In the genomic region with DNA sequence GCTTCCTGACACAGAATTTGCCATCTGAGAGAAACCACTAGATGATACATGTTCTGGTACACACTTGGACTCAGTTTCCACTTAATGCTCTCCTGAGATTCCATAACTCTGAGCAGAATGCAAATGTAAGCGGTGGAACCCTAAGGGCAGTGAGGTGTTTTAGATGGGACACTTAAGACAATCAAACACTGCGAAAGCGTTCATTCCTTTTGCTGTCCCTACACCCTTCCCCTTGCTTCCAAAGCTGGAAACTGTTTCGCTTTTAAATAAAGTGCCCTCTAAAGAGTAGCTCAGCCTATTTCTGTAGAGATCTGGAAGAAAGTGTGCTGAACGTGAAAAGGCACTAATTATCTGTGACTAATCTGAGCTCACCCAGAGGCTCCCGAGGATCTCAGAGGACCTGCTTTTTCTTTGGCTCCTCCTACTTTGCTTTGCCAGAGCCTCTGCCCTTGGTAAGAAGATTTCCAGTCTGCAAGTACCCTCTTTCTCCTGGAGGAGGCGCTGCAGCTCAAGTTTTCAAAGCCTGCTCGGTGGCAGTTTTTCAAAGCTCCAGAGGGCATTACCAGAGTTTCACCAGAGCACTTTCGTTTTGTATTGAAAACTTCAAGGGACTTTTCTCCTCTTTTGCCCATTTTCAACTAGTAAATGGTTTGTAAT, we compare ENCODE assay signal across 9 mouse cellular contexts. TPM values are rescaled to one million over a fixed set of nuclear protein-coding genes. Genes with fewer than 3 reads are reported as not detected.
DNase-seq lines count a peak whose midpoint lies in the region; ATAC-seq and TF ChIP-seq lines count a peak whose summit lies in the region.
"Had no signal": no experiment of that assay in that cellular context is flagged by ENCODE, and none has a peak within 500 bp of the region (broad histone marks: within the 10 kb centered on the region; RNA-seq: fewer than 3 reads in every experiment).

No protein-coding gene starts in this region.

- 0 out of 2 replicates have a peak overlapping the region, but pooled peaks have one; percentile 9 for H3K4me2 ChIP-seq in embryonic facial prominence, embryonic 12.5 days (replicated peaks)
- H3K4me2 ChIP-seq in neural tube, embryonic 15.5 days: peak overlapping the region; percentile 33

- no peak overlapping the region for H3K27ac ChIP-seq in embryonic facial prominence, embryonic 12.5 days
- no peak overlapping the region for H3K27ac ChIP-seq in neural tube, embryonic 15.5 days (replicated peaks)

- intact Hi-C loops in heart, postnatal 14 days (cut with DNase I): loop anchor here (2.0 to 10.0 kb wide), 2 partner anchors 223 to 1191 kb away; no protein-coding TSS in a partner anchor

- TF ChIP-seq CTCF in lung, adult 2 months (IDR thresholded peaks at IDR 0.05; ENCODE audit: insufficient read depth, low read length): peak; percentile 37; the same call in 1 of the 2 replicates

- ATAC-seq in embryonic facial prominence, embryonic 12.5 days (ENCODE audit: insufficient number of reproducible peaks, insufficient read depth, low FRiP score, low TSS enrichment): no peak
- ATAC-seq in neural tube, embryonic 15.5 days (ENCODE audit: low FRiP score): peak; percentile 55; the same call in 1 of the 2 replicates

- 31% methylated on average over 9 of the region's 9 CpGs for WGBS in embryonic facial prominence, embryonic 12.5 days
- WGBS in lung, adult 2 months: 36% methylated on average over 9 of the region's 9 CpGs
- 20% methylated on average over 9 of the region's 9 CpGs for WGBS in neural tube, embryonic 15.5 days

- peak; percentile 4 for DNase-seq in CD4-positive helper T cell, adult 2 months (ENCODE audit: low read depth, low spot score)
- peak; percentile 56 for DNase-seq in adrenal gland, postnatal 25 days
- peak; percentile 42 to 68 for DNase-seq in heart, postnatal 14 days
- peak; percentile 31 to 84 for DNase-seq in layer of hippocampus, adult 18-20 months (ENCODE audit: low spot score in 2 of 2)
- peak; percentile 26 for DNase-seq in lung, adult 2 months
- peak; percentile 45 for DNase-seq in thymus, postnatal 4 days

- no peak overlapping the region for H3K9ac ChIP-seq in embryonic facial prominence, embryonic 12.5 days
- H3K9ac ChIP-seq in neural tube, embryonic 15.5 days (replicated peaks): no peak overlapping the region

- H3K4me3 ChIP-seq in embryonic facial prominence, embryonic 12.5 days: no peak overlapping the region
- H3K4me3 ChIP-seq in lung, adult 2 months (replicated peaks; ENCODE audit: extremely low read depth, low read depth, low read length): no peak overlapping the region
- 0 out of 2 replicates have a peak overlapping the region, but pooled peaks have one; percentile 12 for H3K4me3 ChIP-seq in neural tube, embryonic 15.5 days (replicated peaks)
- H3K4me3 ChIP-seq: erythroblast, embryonic 14.5 days had no signal

- H3K9me3 ChIP-seq in embryonic facial prominence, embryonic 12.5 days: no peaks in the 10 kb centered on the region
- H3K9me3 ChIP-seq in neural tube, embryonic 15.5 days (replicated peaks): no peaks in the 10 kb centered on the region

- H3K36me3 ChIP-seq in embryonic facial prominence, embryonic 12.5 days: no peaks in the 10 kb centered on the region
- no peaks in the 10 kb centered on the region for H3K36me3 ChIP-seq in neural tube, embryonic 15.5 days

- no peaks in the 10 kb centered on the region for H3K4me1 ChIP-seq in embryonic facial prominence, embryonic 12.5 days
- H3K4me1 ChIP-seq in lung, adult 2 months (ENCODE audit: control insufficient read depth, insufficient read depth, low read length): no peaks in the 10 kb centered on the region; the same call in 1 of the 2 replicates
- 0 out of 2 replicates have a peak, but pooled peaks cover 2% of the 10 kb centered on the region for H3K4me1 ChIP-seq in neural tube, embryonic 15.5 days

- TF ChIP-seq POLR2A in lung, adult 2 months (IDR thresholded peaks at IDR 0.05; ENCODE audit: borderline replicate concordance, extremely low read depth, low read depth, low read length): no peak

- H3K27me3 ChIP-seq in embryonic facial prominence, embryonic 12.5 days: peaks cover 6% of the 10 kb centered on the region; the same call in 1 of the 2 replicates
- H3K27me3 ChIP-seq in neural tube, embryonic 15.5 days (replicated peaks): 0 out of 2 replicates have a peak, but pooled peaks cover 4% of the 10 kb centered on the region

RNA-seq across cellular contexts. Expression of a gene that starts 33.1 kb away (rescaled TPM):
- 17.5 and 20.4 TPM in 2 replicates for total RNA-seq in adrenal gland, postnatal 25 days (2021)
- polyA plus RNA-seq in embryonic facial prominence, embryonic 12.5 days (2016; fragmentation: Nextera tagmentation; extraction: Ambion mirVana): 3.5 and 3.7 TPM in 2 replicates
- 100 to 1,000 TPM; 392 to 395 TPM for total RNA-seq in heart, postnatal 14 days (2021)
- total RNA-seq in layer of hippocampus, adult 18-20 months (2021): not detected
- 1.6 and 10.0 TPM in 2 replicates for polyA plus RNA-seq in lung, adult 2 months (2012; rRNA removed)
- 2.9 and 4.5 TPM in 2 replicates for polyA plus RNA-seq in neural tube, embryonic 15.5 days (2015; fragmentation: Nextera tagmentation; extraction: Ambion mirVana)
- polyA plus RNA-seq: erythroblast, embryonic 14.5 days had no signal

Comparison
In these comparisons a context has a peak if more than half of its experiments do, and no peak if none do; other contexts are left out.
1. DNase-seq: peak in every context shown above with its lines; median percentile 58 in layer of hippocampus, adult 18-20 months; 56 in adrenal gland, postnatal 25 days; 55 in heart, postnatal 14 days; 45 in thymus, postnatal 4 days; 26 in lung, adult 2 months; 4 in CD4-positive helper T cell, adult 2 months.
2. RNA of a gene that starts 33.1 kb away (total RNA-seq): 392 to 395 TPM in heart, postnatal 14 days; 17.5 to 20.4 TPM in adrenal gland, postnatal 25 days and not detected in layer of hippocampus, adult 18-20 months; every median in the first group is over 10 times any median in the second.